11 mouse cellular contexts compared by ENCODE assay signal in the genomic region with DNA sequence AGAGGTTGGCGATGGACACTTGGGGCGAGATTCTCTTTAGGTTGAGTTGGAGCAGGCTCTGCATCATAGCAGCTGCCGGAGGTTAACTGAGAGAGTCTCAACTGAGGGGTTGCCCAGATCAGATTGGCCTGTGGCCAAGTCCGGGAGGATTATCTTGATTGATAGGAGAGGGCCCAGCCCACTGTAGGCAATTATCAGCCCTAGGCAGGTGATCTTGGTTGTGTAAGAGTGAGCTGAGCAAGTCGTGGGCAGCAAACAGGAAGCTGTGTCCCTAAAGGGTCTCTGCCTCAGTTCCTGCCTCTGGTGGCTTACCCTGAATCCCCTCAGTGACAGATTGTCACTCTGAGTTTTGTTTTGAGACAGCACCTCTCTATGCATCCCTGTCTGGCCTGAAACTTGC. TPM values are rescaled to one million over a fixed set of nuclear protein-coding genes. Genes with fewer than 3 reads are reported as not detected.
DNase-seq lines count a peak whose midpoint lies in the region; ATAC-seq and TF ChIP-seq lines count a peak whose summit lies in the region.
"Had no signal": no experiment of that assay in that cellular context is flagged by ENCODE, and none has a peak within 500 bp of the region (broad histone marks: within the 10 kb centered on the region; RNA-seq: fewer than 3 reads in every experiment).

No protein-coding gene starts in this region.

- WGBS in small intestine, adult 2 months = 44% methylated on average over 5 of the region's 5 CpGs

- peaks cover 12% of the 10 kb centered on the region; the same call in 1 of the 2 replicates for H3K4me1 ChIP-seq in small intestine, adult 2 months (ENCODE audit: control insufficient read depth, insufficient read depth, insufficient read length, low read length)

- intact Hi-C loops in gastrocnemius, adult 2 months (cut with DNase I) = loop anchor here (10.0 kb wide), 1 partner anchor 628 kb away; a partner anchor contains a TSS

- H3K4me3 ChIP-seq in small intestine, adult 2 months (ENCODE audit: low read depth, low read length) = no peak overlapping the region
- H3K4me3 ChIP-seq in gastrocnemius, adult 2 months = no peak overlapping the region
- H3K4me3 ChIP-seq: megakaryocyte, embryonic 14.5 days had no signal

- H3K27ac ChIP-seq in small intestine, adult 2 months (ENCODE audit: insufficient read depth, low read depth, low read length) = 0 out of 2 replicates have a peak overlapping the region, but pooled peaks have one; percentile 0
- H3K27ac ChIP-seq in gastrocnemius, adult 2 months = no peak overlapping the region

- H3K36me3 ChIP-seq in small intestine, adult 2 months (ENCODE audit: control insufficient read depth, insufficient read depth, low read length) = peaks cover 20% of the 10 kb centered on the region

- no peaks in the 10 kb centered on the region for H3K27me3 ChIP-seq in small intestine, adult 2 months (ENCODE audit: control insufficient read depth, insufficient read depth, low read length)
- H3K27me3 ChIP-seq: megakaryocyte, embryonic 14.5 days had no signal

- peak; percentile 5 for ATAC-seq in inflammation-experienced regulatory T-cells, adult 6 months

- no peak for TF ChIP-seq CTCF in small intestine, adult 2 months (IDR thresholded peaks at IDR 0.05; ENCODE audit: extremely low read depth, insufficient read length, insufficient replicate concordance, low read depth, low read length)
- no peak for TF ChIP-seq CTCF in gastrocnemius, adult 2 months (IDR thresholded peaks at IDR 0.05)

- DNase-seq in embryo, embryonic 11 days = peak; percentile 15
- DNase-seq in embryo, embryonic 9.5 days (ENCODE audit: extremely low spot score) = no peak
- peak; percentile 68 for DNase-seq in testis, postnatal 10 days (ENCODE audit: low spot score)
- DNase-seq in testis, postnatal 14 days (ENCODE audit: low spot score) = no peak
- no peak for DNase-seq in gastrocnemius, adult 2 months
- no peak for DNase-seq in c-Kit-positive CD71-positive TER-119-positive erythroid progenitor cells, embryonic 14.5 days (ENCODE audit: low spot score)

- no peak for TF ChIP-seq POLR2A in small intestine, adult 2 months (IDR thresholded peaks at IDR 0.05; ENCODE audit: low read depth, low read length)

RNA-seq across cellular contexts. Expression of a gene that starts 33.7 kb away (rescaled TPM):
- 1 to 10 TPM; 1.4 to 4.2 (median 3.5) TPM for polyA plus RNA-seq in inflammation-experienced regulatory T-cells, adult 6 months (2017; shearing (Covaris generic))
- 0.15 TPM in 1 of 2 replicates, not detected in the other for polyA plus RNA-seq in small intestine, adult 2 months (2012; rRNA removed)
- not detected for total RNA-seq in gastrocnemius, adult 2 months (2021)
- total RNA-seq: gastrocnemius, adult 8-10 months had no signal
- polyA plus RNA-seq: large intestine, adult 2 months had no signal

RNA-seq across cellular contexts. Expression of a gene that starts 47.4 kb away (rescaled TPM):
- polyA plus RNA-seq in inflammation-experienced regulatory T-cells, adult 6 months (2017; shearing (Covaris generic)) = 10 to 100 TPM; 55.0 to 86.9 (median 86.3) TPM
- polyA plus RNA-seq in small intestine, adult 2 months (2012; rRNA removed) = 119 and 337 TPM in 2 replicates
- total RNA-seq in gastrocnemius, adult 2 months (2021) = 100 to 1,000 TPM; 267 to 279 TPM

RNA-seq across cellular contexts. Expression of a gene that starts 53.0 kb away (rescaled TPM):
- polyA plus RNA-seq in inflammation-experienced regulatory T-cells, adult 6 months (2017; shearing (Covaris generic)) = not detected
- 3.0 and 4.9 TPM in 2 replicates for polyA plus RNA-seq in small intestine, adult 2 months (2012; rRNA removed)
- 10 to 100 TPM; 36.2 to 52.3 TPM for total RNA-seq in gastrocnemius, adult 2 months (2021)

Comparison
In these comparisons a context has a peak if more than half of its experiments do, and no peak if none do; other contexts are left out.
1. DNase-seq: peak in embryo, embryonic 11 days (single experiment) and testis, postnatal 10 days (single experiment); none in embryo, embryonic 9.5 days (single experiment), testis, postnatal 14 days (single experiment), gastrocnemius, adult 2 months (single experiment) and c-Kit-positive CD71-positive TER-119-positive erythroid progenitor cells, embryonic 14.5 days (single experiment).